Mouse (Mus musculus) right cerebral cortex, postnatal 36 days (tissue): ENCODE results near the gene Tsen15.
"Not testable (repeated sequence)": the region's sequence is repeated elsewhere in the genome, so short reads cannot be mapped to it uniquely, and the experiment has no call there.

Experiments used
- DNase-seq, 2 experiments: peaks; one replicate each; pipeline ENCODE4 v3.0.0; 2022; ENCODE audit warnings: low spot score in 2 of 2, mixed read lengths in 1 of 2

Gene Tsen15

DNA sequence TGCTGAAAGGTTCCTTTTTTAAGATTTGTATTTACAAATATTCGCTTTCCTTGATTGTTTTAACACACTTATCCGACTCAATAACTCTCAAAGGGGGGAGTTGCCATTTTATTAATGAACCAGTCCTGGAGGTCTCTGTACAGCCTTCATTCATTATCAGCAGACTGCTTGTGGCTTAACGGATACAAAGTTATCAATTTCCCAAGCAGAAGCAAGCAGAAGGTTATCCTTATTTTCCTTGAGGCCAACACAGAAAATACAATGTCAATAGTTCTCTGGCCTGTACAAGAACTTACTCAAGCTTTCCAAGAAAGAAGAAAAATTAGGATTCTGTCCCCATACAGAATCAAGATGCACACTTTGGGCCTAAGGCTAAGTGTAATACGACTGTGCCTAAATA is 795 bp downstream of the Tsen15 start:
- not testable (repeated sequence) for DNase-seq

DNA sequence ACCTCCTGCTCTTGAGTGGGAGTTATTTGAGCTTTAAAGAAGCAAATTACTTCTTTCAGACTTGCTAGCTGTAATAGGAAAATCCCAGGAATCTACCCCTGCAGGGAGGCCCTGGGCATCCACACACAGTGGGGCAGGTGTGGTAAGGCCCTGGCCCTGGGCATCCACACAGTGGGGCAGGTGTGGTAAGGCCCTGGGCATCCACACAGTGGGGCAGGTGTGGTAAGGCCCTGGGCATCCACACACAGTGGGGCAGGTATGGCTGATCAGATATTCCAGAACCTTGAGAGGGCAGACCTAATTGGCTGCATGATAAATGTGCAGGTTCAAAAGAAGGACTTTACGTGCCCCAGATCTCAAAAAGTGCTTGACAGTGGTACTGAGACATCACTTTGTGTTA is 1.9 kb downstream of the Tsen15 start:
- no peak for DNase-seq

DNA sequence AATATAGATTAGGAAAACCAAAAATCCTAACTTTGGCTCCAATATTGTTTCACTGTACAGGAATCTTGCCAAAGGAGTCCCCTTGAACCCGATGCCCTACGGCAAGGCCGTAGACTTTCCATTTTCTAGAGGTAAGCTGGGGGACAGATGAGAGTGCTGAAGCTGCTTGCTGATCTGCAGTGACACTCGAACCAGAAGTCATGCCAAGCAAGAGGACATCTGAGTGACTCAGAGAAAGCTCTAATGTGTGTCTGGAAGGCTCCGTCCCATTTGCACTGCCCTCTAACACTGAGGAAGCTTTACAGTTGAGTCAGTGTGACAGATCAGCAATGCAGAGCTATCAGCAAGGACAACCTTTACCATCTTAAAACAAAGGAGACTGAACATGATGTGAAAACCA is 8.2 kb downstream of the Tsen15 start:
- DNase-seq: no peak

DNA sequence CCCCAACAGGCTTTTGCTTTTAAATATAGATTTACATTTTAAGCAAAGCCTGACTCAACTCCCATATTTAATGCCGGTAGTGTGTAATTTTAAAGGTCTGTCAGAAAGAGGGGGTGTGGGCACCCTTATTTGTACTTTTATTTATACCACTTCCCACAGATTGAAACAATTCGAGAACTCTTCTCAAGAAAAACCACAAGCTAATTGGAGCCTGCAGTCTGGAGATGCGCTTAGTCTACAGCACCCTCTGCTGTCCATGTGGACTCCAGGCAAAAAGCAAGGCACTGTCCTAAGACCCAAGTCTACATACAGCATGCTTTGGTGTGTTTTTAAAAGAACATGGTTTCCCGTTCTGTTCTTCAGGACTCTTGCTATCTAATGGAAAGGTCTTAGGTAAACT is 17.3 kb downstream of the Tsen15 start:
- peak; percentile 59 to 62 for DNase-seq

DNA sequence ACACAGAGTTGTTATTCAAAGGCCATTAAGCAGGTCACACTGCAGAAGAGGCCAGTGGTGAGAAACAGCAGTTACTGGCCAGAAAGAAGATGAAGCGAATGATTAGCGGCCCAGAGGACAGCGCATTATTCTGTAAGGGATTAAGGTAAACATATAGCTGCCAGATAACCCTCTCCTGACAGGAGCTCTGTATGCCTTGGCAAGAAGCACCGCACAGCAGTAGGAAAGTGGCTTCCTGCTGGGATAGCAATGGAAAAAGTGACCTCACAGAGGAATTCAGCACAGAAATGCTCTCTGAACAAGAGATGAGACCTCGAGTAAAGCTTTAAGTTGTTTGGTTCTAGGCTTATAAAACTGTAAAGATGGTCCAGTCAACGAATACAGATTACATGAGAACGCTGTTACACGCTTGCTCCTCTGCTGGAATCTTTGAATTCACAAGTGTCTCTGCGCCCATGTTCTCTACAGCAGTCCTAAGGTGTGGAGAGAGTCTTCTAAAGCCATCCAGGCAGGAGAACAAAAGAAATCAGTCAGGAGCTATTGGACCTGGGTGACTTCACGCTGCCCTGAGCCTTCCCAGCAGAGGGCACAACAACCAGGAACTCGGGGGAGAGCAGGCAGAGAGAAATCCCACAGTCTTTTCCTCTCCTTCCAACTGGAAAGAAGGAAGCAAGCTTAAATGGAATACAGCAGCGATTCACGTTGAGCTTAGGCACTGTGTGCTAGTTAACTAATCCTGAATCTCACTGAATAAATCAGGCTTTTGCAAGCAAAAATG is 18.0 kb downstream of the Tsen15 start:
- no peak for DNase-seq

DNA sequence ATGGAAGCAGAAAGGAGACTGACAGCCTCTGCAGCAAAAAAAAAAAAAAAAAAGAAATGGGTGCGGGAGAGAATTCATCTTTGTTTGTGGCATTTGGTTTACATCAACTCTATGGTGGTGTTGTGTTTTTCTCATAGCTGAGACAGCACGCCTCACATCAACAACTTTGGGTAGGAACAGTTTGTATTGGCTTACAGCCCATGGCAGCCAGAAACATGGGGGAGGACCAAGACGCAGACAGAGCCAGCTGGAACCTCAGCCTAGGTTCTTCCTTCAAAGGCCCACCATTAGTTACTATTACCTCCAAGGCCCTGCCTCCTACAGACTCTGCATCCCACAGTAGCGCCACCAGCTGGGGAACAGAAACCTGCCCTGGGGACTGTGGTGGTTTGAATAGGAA is 29.8 kb downstream of the Tsen15 start:
- no peak for DNase-seq

DNA sequence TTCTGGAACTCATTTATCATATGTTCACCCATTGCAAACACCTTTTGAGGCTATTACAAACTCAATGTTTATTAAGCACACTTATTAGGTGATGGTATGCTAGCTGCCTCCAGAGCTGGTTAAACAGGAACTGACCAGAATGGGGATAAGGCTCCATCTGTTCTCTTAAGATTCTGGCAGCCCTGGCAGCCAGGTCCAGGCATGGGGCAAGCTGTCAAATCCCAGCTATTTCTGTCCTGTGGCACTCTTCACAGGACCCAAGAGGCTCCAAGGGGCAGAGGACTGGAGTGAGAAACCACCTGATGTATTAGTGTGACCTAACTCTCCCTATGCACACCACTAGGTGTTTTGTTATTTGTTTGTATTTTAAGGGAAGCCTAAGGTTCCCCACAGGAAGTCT is 38.5 kb downstream of the Tsen15 start:
- DNase-seq: no peak

DNA sequence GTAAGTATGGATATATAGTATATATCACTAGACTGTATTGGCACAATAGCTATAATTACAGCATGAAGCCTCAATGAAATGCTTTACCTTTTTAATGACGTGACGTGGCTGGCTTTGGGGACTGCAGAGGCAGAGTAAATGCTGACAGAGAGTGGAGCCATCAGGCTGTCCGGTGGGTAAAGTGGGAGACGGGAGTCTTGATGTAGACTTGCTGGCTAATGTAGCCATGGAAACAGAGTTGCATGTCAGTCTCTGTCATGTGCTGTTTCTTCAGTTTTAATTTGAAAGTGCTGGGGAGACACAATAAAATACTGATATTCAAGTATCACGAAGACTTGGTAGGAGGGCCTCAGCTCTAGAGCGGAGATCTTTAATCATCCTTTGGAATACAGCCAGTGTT is 62.5 kb downstream of the Tsen15 start:
- DNase-seq: no peak
